Mouse (Mus musculus): ENCODE results near the gene Mfsd6l.

GRCm38 (mm10) chr11:68549597-68549996, 6.4 kb upstream of the Mfsd6l start:
- no peak for TF ChIP-seq POLR2A (IDR thresholded peaks at IDR 0.05; ENCODE audit: low read depth, low read length)
- peak; percentile 38; the same call in 1 of the 2 replicates for TF ChIP-seq CTCF (IDR thresholded peaks at IDR 0.05; ENCODE audit: extremely low read depth, insufficient read depth, insufficient read length, insufficient replicate concordance)
